Mouse (Mus musculus) thymus, adult 2 months (tissue): ENCODE results near the gene Pde9a. TPM values are rescaled to one million over a fixed set of nuclear protein-coding genes. Genes with fewer than 3 reads are reported as not detected.

Experiments used
- DNase-seq: peaks from one replicate; pipeline ENCODE4 v3.0.0; 2021
- H3K27ac ChIP-seq: fragments of 200-500 bp; 2 replicates; pipeline ENCODE4 v1.5.1; 2012; ENCODE audit warnings: low read length, control low read depth; ENCODE audit not compliant: control insufficient read depth, insufficient read depth
- H3K27me3 ChIP-seq: fragments of 200-500 bp; 2 replicates; pipeline ENCODE4 v1.6.1; 2012; ENCODE audit warnings: mild to moderate bottlenecking, low read length, moderate library complexity, mixed read lengths; ENCODE audit not compliant: control insufficient read depth, insufficient read depth
- H3K36me3 ChIP-seq: fragments of 200-500 bp; 2 replicates; pipeline ENCODE4 v1.6.1; 2012; ENCODE audit warnings: mild to moderate bottlenecking, low read length, moderate library complexity; ENCODE audit not compliant: control insufficient read depth, insufficient read depth
- H3K4me1 ChIP-seq: fragments of 200-500 bp; replicated peaks from 2 replicates; pipeline ENCODE4 v1.6.1; 2012; ENCODE audit warnings: low read length; ENCODE audit not compliant: control insufficient read depth, insufficient read depth
- H3K4me3 ChIP-seq: fragments of 200-500 bp; 2 replicates; pipeline ENCODE4 v1.5.1; 2012; ENCODE audit warnings: mild to moderate bottlenecking, low read length, control low read depth, moderate library complexity; ENCODE audit not compliant: control insufficient read depth, insufficient read depth
- CTCF ChIP-seq: fragments of 200-500 bp; IDR thresholded peaks from 2 replicates; pipeline ENCODE4 v1.5.1; 2012; ENCODE audit warnings: mild to moderate bottlenecking, control low read depth, low read length, moderate library complexity, borderline replicate concordance; ENCODE audit not compliant: control insufficient read depth, poor library complexity, insufficient read depth; ENCODE audit errors: extremely low read depth
- POLR2A ChIP-seq: fragments of 200-500 bp; IDR thresholded peaks from 2 replicates; pipeline ENCODE4 v1.6.1; 2012; ENCODE audit warnings: mild to moderate bottlenecking, low read length, control low read depth, moderate library complexity; ENCODE audit not compliant: control insufficient read depth, poor library complexity, insufficient read depth; ENCODE audit errors: extremely low read depth
- WGBS: fragments of 180-500 bp; shearing (Covaris S2); methylation state at CpG from one replicate; pipeline ENCODE4 v1.1.7; 2018; 5-methylcytosine and 5-hydroxymethylcytosine counted together
- polyA plus RNA-seq: library from polyadenylated mRNA; depleted of rRNA; stranded (reverse); fragments of >200 nt; gene quantifications from 2 replicates; pipeline ENCODE4 v1.2.3, GENCODE M21; 2012

Gene Pde9a
- polyA plus RNA-seq, 1 experiment, result 4.6 TPM

DNA sequence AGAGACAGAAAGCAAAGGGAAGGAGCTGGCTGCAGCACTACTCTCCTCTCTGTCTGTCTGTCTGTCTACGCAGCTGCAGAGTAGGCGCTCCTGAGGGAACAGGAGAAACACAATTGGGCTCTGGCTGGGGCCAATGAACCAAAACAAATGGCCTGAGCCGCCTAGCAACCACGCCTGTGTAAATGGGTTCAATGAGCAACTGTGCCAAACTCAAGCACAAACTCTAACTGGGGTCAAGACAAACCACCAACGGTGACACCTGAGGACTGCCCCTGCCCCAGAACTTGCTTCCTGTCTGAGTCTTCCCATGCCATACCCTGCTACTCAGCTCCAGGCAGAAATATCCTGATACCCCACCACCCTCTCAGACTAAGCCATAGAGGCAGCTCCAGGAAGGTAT lies 119.0 kb downstream of the Pde9a start:
- H3K27me3 ChIP-seq, result no peaks in the 10 kb centered on the region
- H3K4me1 ChIP-seq, result no peaks in the 10 kb centered on the region
- WGBS, result 96% methylated on average over 5 of the region's 5 CpGs
- H3K27ac ChIP-seq, result no peak overlapping the region
- no peak for DNase-seq
- TF ChIP-seq CTCF (no peak), POLR2A (no peak)
- H3K4me3 ChIP-seq, result no peak overlapping the region
- H3K36me3 ChIP-seq, result peaks cover 5% of the 10 kb centered on the region

DNA sequence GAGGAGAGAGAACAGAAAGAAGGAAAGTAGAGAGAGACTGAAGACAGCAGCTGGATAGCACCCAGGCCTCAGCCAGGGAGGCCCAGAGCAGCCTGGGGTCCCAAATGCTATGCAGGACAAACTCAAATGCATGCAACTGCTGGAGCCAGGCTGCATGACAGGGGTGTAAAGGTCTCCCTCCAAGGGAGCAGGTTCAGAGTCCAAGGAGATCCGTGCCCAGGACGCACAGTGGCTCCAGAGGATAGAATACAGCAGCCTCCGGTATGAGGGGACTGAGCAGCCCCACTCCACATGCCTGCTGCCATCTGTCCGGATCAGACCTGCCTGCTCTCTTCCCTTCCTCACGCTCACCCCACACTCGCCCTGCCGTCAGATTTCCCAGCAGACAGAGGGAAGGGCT lies 120.3 kb downstream of the Pde9a start:
- Histone ChIP-seq H3K4me1 (no peaks in the 10 kb centered on the region), H3K36me3 (peaks cover 5% of the 10 kb centered on the region), H3K27ac (no peak overlapping the region), H3K27me3 (no peaks in the 10 kb centered on the region), H3K4me3 (no peak overlapping the region)
- no peak for TF ChIP-seq CTCF
- TF ChIP-seq POLR2A, result no peak
- DNase-seq, result no peak
- 96% methylated on average over 7 of the region's 7 CpGs for WGBS

DNA sequence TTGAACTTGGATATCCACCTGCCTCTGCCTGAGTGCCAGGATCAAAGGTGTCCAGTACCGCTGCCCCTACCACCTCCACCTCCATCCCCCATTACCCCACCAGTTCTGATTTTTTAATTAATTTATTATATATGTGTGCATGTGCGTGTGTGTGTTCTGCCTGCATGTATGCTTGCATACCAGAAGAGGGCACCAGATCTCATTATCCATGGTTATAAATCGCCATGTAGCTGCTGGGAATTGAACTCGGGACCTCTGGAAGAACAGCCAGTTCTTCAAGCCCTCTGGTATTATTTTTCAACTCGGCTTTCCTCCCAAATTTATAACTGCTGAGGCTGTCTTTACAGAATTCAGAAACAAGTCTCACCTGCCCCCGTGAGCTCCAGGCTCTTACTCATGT lies 124.9 kb downstream of the Pde9a start:
- TF ChIP-seq CTCF (no peak), POLR2A (no peak)
- H3K36me3 ChIP-seq, result no peaks in the 10 kb centered on the region
- H3K27me3 ChIP-seq, result no peaks in the 10 kb centered on the region
- no peak overlapping the region for H3K27ac ChIP-seq
- H3K4me3 ChIP-seq, result no peak overlapping the region
- H3K4me1 ChIP-seq, result peaks cover 2% of the 10 kb centered on the region; the same call in 1 of the 2 replicates
- no peak for DNase-seq
- WGBS, result 96% methylated on average over 6 of the region's 6 CpGs

DNA sequence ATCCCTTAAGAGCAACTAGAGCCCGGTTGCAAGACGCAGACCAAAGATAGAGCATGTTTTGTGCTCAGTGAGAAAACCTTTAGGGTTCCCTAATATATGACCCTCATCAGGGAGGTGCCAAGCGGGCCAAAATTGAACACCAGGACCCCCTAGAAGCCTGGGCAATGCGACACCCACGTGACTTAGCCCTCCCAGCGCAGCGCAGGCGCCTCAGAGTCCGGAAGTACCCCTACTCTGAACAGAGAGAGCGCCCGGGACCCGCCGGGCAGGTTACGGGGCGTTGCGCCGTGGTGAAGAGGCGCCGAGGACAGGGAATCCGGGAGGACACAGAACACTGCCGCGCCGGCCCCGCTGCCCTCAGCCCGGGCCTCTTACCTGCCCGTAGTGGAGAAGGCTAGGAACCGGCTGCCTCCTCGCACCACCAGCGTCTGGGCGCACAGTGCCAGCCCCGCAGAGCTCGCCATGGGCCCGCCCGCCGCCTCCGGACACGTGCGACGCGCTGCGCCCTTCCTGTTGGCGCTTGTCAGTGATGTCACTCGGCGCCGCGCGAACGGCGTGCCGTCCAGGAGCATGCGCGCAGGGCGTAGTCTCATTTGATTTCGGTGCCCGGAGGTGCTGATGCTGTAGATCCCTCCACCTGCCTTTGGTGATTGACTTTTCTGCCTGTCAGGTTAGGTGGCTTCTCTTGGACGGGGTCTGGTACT lies 125.9 kb downstream of the Pde9a start:
- no peaks in the 10 kb centered on the region for H3K36me3 ChIP-seq
- no peaks in the 10 kb centered on the region for H3K27me3 ChIP-seq
- DNase-seq, result peak; percentile 86
- H3K4me1 ChIP-seq, result peaks cover 2% of the 10 kb centered on the region; the same call in 1 of the 2 replicates
- TF ChIP-seq POLR2A, result peak; percentile 33; the same call in 1 of the 2 replicates
- peak; percentile 42; the same call in 1 of the 2 replicates for TF ChIP-seq CTCF
- under 1% methylated on average over 56 of the region's 56 CpGs for WGBS
- no peak overlapping the region for H3K27ac ChIP-seq
- H3K4me3 ChIP-seq, result peak overlapping the region; percentile 54

DNA sequence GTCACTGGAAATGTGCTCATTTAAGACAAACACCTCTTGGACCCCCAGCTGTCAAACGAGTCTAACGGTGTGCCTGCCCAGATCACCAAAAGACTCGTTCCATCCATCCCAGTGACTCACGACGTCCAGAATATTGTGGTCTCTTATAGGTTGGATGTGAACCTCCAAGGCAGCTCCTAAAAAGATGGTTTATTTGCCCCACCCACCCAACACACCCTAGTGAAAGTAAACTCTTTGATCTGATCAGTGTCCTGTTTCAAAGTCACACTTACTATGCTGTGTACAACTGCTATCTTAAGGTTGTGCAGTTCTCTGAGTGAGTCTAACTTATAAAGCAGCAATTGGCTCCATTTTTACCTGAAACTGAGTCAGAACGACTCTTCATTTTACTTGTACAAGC lies 126.6 kb downstream of the Pde9a start:
- Histone ChIP-seq H3K4me3 (peak overlapping the region; percentile 54), H3K4me1 (peaks cover 2% of the 10 kb centered on the region; the same call in 1 of the 2 replicates), H3K27me3 (no peaks in the 10 kb centered on the region), H3K27ac (no peak overlapping the region), H3K36me3 (no peaks in the 10 kb centered on the region)
- TF ChIP-seq POLR2A, result no peak
- no peak for TF ChIP-seq CTCF
- WGBS, result 17% methylated on average over 6 of the region's 6 CpGs
- no peak for DNase-seq

DNA sequence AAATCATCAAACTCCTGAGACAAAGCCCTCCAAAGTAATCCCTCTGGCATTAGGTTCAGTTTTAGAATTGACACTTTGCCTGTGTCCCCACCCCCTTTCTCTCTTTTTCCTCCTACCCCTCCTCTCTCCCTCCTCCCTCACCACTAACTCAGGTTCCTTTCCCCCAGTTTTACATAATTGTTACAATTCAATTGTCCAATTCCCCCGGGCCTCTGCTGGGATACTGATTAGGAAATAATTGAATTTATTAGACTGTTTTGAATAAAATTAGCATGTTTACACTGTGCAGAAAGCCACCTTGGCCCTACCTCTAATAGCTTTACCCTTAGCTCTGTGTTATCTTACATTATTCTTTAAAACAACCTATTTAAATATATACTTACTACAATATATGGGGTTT lies 128.7 kb downstream of the Pde9a start:
- H3K4me1 ChIP-seq, result peaks cover 2% of the 10 kb centered on the region; the same call in 1 of the 2 replicates
- no peak for DNase-seq
- H3K4me3 ChIP-seq, result no peak overlapping the region
- no peaks in the 10 kb centered on the region for H3K36me3 ChIP-seq
- 67% methylated on average over 1 of the region's 1 CpGs for WGBS
- H3K27ac ChIP-seq, result no peak overlapping the region
- no peak for TF ChIP-seq CTCF
- no peaks in the 10 kb centered on the region for H3K27me3 ChIP-seq
